Mouse (Mus musculus) cerebellum, adult 2 months (tissue): ENCODE data around the gene Il22ra1. TPM values are rescaled to one million over a fixed set of nuclear protein-coding genes. Genes with fewer than 3 reads are reported as not detected.

Source experiments
- DNase-seq, 2 experiments: peaks; one replicate each; pipeline ENCODE4 v3.0.0; 2021
- H3K27ac ChIP-seq: fragments of 200-500 bp; 2 replicates; pipeline ENCODE4 v1.5.1; 2012; ENCODE audit warnings: low read length, control low read depth, inconsistent platforms; ENCODE audit not compliant: insufficient read depth
- H3K27me3 ChIP-seq: fragments of 200-500 bp; 2 replicates; pipeline ENCODE4 v1.6.1; 2012; ENCODE audit warnings: inconsistent platforms, mild to moderate bottlenecking, low read length, moderate library complexity; ENCODE audit not compliant: control insufficient read depth, insufficient read depth
- H3K4me1 ChIP-seq: fragments of 200-500 bp; 2 replicates; pipeline ENCODE4 v1.6.1; 2011; ENCODE audit warnings: low read length; ENCODE audit not compliant: control insufficient read depth, insufficient read depth
- H3K4me3 ChIP-seq: fragments of 200-500 bp; replicated peaks from 2 replicates; pipeline ENCODE3; 2011; ENCODE audit warnings: mild to moderate bottlenecking, low read depth, low read length, control low read depth; ENCODE audit not compliant: insufficient read depth
- CTCF ChIP-seq: fragments of 200-500 bp; IDR thresholded peaks from 2 replicates; pipeline ENCODE4 v1.5.1; 2011; ENCODE audit warnings: low read depth, mild to moderate bottlenecking, control low read depth, low read length, moderate library complexity, borderline replicate concordance; ENCODE audit not compliant: insufficient read depth
- POLR2A ChIP-seq: fragments of 200-500 bp; IDR thresholded peaks from 2 replicates; pipeline ENCODE4 v1.6.1; 2011; ENCODE audit warnings: low read length, control low read depth, borderline replicate concordance; ENCODE audit not compliant: insufficient read depth
- WGBS: fragments of 180-500 bp; shearing (Covaris S2); methylation state at CpG from one replicate; pipeline ENCODE4 v1.1.7; 2018; 5-methylcytosine and 5-hydroxymethylcytosine counted together
- polyA plus RNA-seq: library from polyadenylated mRNA; depleted of rRNA; stranded (reverse); fragments of >200 nt; gene quantifications from 2 replicates; pipeline ENCODE4 v1.2.3, GENCODE M21; 2012; rRNA removed

Gene Il22ra1
- polyA plus RNA-seq, 1 experiment = not detected

GRCm38 (mm10) chr4:135801543-135801942 lies 73.6 kb downstream of the Il22ra1 start:
- WGBS = 3% methylated on average over 8 of the region's 8 CpGs
- DNase-seq = peak; percentile 75 to 90
- Histone ChIP-seq H3K27me3 (no peaks in the 10 kb centered on the region), H3K4me3 (no peak overlapping the region), H3K27ac (no peak overlapping the region), H3K4me1 (peaks cover 3% of the 10 kb centered on the region; the same call in 1 of the 2 replicates)
- peak; percentile 95 for TF ChIP-seq CTCF
- no peak for TF ChIP-seq POLR2A

Other genes starting within 250 kb of the Il22ra1 start
- gene Stpg1, start 233.4 kb upstream of the Il22ra1 start, polyA plus RNA-seq = 0.72 and 0.76 TPM in 2 replicates
- 57.5 and 60.9 TPM in 2 replicates for gene Nipal3, start 233.1 kb upstream of the Il22ra1 start, polyA plus RNA-seq
- 0.25 and 0.29 TPM in 2 replicates for gene Grhl3, start 154.5 kb upstream of the Il22ra1 start, polyA plus RNA-seq
- gene Ifnlr1, start 41.9 kb upstream of the Il22ra1 start, polyA plus RNA-seq = 0.49 and 0.52 TPM in 2 replicates
- gene Myom3, start 31.5 kb downstream of the Il22ra1 start, polyA plus RNA-seq = 0.17 and 0.26 TPM in 2 replicates
- 54.7 and 61.5 TPM in 2 replicates for gene Srsf10, start 127.6 kb downstream of the Il22ra1 start, polyA plus RNA-seq
- 59.7 and 61.5 TPM in 2 replicates for gene Pnrc2, start 145.7 kb downstream of the Il22ra1 start, polyA plus RNA-seq
- 0.05 and 0.06 TPM in 2 replicates for gene Cnr2, start 167.2 kb downstream of the Il22ra1 start, polyA plus RNA-seq
- gene Fuca1, start 192.6 kb downstream of the Il22ra1 start, polyA plus RNA-seq = 46.5 and 47.9 TPM in 2 replicates
- gene Hmgcl, start 218.3 kb downstream of the Il22ra1 start, polyA plus RNA-seq = 86.9 and 98.7 TPM in 2 replicates
- gene Gale, start 235.6 kb downstream of the Il22ra1 start, polyA plus RNA-seq = 39.6 and 42.9 TPM in 2 replicates
- gene Lypla2, start 244.5 kb downstream of the Il22ra1 start, polyA plus RNA-seq = 123 and 127 TPM in 2 replicates